Mouse (Mus musculus) left cerebral cortex, adult 8-10 months (tissue): ENCODE measurements around the gene Gm4491. TPM values are rescaled to one million over a fixed set of nuclear protein-coding genes. Genes with fewer than 3 reads are reported as not detected.
"Not testable (repeated sequence)": the region's sequence is repeated elsewhere in the genome, so short reads cannot be mapped to it uniquely, and the experiment has no call there.

Source experiments
- DNase-seq, 2 experiments: peaks; one replicate each; pipeline ENCODE4 v3.0.0; 2022; ENCODE audit warnings: low spot score in 2 of 2
- total RNA-seq, 4 experiments: library from RNA; stranded (reverse); gene quantifications; 2 replicates each; pipeline ENCODE4 v1.2.4; 2022

Gm4491 gene
- total RNA-seq, 4 experiments from 2014 or later, result 0.43 to 1.3 (median 0.63) TPM

DNA sequence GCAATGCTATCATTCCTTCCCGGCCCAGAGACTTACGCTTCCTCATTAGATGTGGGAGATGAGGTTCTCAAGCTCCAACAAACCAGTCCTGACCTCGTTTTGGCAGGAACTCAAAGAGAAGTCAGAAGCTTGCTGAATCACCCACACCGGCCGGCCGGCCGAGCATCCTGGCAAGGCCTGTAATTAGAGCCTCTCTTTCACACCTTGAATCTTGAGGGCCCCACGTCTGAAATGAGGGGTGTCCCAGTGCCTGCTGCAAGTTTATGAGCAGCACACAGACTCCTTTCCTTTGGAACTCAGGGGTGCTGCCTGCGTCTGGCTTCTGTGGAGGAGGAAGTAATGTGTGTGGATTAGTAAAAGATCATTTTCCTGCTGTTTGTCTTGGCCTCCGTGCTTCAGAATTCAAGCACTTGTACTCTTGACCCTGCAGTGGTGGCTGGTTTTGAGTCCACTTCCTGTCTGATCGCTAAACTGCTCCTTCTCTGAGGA lies 31.5 kb downstream of the Gm4491 start:
- no peak for DNase-seq

DNA sequence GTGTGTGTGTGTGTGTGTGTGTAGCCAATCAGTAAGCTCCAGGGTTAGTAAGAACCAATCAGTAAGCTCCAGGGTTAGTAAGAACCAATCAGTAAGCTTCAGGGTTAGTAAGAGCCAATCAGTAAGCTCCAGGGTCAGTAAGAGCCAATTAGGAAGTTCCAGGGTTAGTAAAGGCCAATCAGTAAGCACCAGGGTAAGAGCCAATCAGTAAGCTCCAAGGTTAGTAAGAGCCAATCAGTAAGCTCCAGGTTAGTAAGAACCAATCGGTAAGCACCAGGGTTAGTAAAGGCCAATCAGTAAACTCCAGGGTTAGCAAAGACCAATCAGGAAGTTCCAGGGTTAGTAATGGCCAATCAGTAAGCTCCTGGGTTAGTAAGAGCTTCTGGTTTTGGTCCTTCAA lies 32.8 kb downstream of the Gm4491 start:
- no peak for DNase-seq

DNA sequence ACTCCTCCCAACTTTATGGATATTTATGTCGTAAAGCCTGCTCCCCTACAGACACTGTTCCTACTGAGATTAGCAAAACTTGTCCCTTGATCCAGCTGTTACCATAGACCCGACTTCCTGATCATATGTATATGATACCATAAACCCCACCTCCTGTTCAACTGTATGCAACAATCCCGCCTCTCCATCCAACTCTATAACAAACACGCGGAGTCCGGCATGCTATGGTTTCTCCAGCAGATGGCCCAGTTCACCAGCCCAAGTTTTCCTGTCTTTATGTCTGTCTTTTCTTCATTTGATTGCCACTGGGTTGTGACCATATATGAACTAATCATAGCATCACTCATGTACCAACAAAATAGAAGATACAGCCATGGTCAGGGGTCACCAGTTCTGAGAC lies 40.1 kb downstream of the Gm4491 start:
- DNase-seq, result no peak

DNA sequence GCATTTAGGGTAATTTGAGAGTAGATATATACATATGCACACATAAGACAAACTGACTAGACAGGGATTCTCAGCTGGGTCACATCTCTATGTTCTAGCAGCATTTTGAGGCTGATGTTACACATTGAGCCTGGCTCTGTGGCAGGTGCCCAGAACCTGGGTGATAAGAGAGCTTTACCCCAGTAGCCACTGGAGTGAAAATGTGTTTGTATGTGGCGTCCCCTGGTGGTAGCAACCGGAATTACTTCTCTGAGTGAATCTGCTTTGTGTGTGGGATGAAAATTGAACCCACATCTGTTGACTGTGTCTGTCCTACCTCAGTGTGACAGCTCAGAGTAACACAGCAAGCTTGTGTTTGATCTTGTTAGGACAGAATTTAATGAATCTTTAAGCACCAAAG lies 45.8 kb downstream of the Gm4491 start:
- not testable (repeated sequence) for DNase-seq

DNA sequence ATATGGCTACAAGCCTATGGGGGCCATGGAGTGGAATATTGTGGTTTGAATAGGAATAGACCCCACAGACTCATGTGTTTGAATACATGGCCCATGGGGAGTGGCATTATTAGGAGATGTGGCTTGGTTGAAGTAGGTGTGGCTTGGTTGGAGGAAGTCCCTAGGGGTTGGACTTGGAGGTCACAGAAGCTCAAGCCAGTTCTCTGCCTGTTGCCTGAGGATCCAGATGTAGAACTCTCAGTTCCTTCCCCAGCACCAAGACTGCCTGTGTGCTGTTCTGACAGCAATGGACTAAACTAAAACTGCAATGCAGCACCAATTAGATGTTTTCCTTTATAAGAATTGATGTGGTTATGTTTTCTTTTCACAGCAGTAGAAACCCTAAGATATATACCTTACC lies 49.6 kb downstream of the Gm4491 start:
- no peak for DNase-seq

Other genes with a start within 250 kb of the Gm4491 start
- gene Zmym2, start 229.2 kb downstream of the Gm4491 start, total RNA-seq, result 100 to 1,000 TPM in 1 of 4 experiments, 10 to 100 TPM in 3; 83.8 to 112 (median 92.0) TPM
- under 1 TPM in 3 of 4 experiments, not detected in 1; 0.13 to 0.19 (median 0.16) TPM for gene Gja3, start 57.8 kb downstream of the Gm4491 start, total RNA-seq
- gene Gjb2, start 11.2 kb downstream of the Gm4491 start, total RNA-seq, result 10 to 100 TPM; 11.1 to 12.3 (median 11.3) TPM
- 10 to 100 TPM; 68.5 to 87.5 (median 85.5) TPM for gene Gjb6, start 17.7 kb upstream of the Gm4491 start, total RNA-seq